Mouse (Mus musculus) kidney, adult 2 months (tissue): ENCODE measurements around the gene Nfe2l3. TPM values are rescaled to one million over a fixed set of nuclear protein-coding genes. Genes with fewer than 3 reads are reported as not detected.
"Not testable (repeated sequence)": the region's sequence is repeated elsewhere in the genome, so short reads cannot be mapped to it uniquely, and the experiment has no call there.

Experiments
- DNase-seq: peaks from one replicate; pipeline ENCODE4 v3.0.0; 2021
- H3K27ac ChIP-seq: fragments of 200-500 bp; 2 replicates; pipeline ENCODE4 v1.5.1; 2012; ENCODE audit warnings: low read depth, low read length, control low read depth, inconsistent platforms; ENCODE audit not compliant: insufficient read depth
- H3K27me3 ChIP-seq: fragments of 200-500 bp; replicated peaks from 2 replicates; pipeline ENCODE4 v1.6.1; 2012; ENCODE audit warnings: mild to moderate bottlenecking, moderate library complexity, low read length, inconsistent platforms; ENCODE audit not compliant: control insufficient read depth, insufficient read depth
- H3K36me3 ChIP-seq: fragments of 200-500 bp; 2 replicates; pipeline ENCODE4 v1.6.1; 2012; ENCODE audit warnings: mild to moderate bottlenecking, moderate library complexity, low read length, inconsistent platforms; ENCODE audit not compliant: control insufficient read depth, insufficient read depth
- H3K4me1 ChIP-seq: fragments of 200-500 bp; 2 replicates; pipeline ENCODE4 v1.6.1; 2011; ENCODE audit warnings: low read length; ENCODE audit not compliant: control insufficient read depth, insufficient read depth
- H3K4me3 ChIP-seq: fragments of 200-500 bp; 2 replicates; pipeline ENCODE4 v1.5.1; 2011; ENCODE audit warnings: mild to moderate bottlenecking, low read depth, low read length, control low read depth; ENCODE audit not compliant: insufficient read depth
- CTCF ChIP-seq: fragments of 200-500 bp; conservative IDR thresholded peaks from 2 replicates; pipeline ENCODE4 v1.5.1; 2011; ENCODE audit warnings: low read depth, mild to moderate bottlenecking, control low read depth, low read length, moderate library complexity, mixed read lengths; ENCODE audit not compliant: insufficient read depth, insufficient read length
- POLR2A ChIP-seq: fragments of 200-500 bp; IDR thresholded peaks from one replicate; pipeline ENCODE4 v1.6.1; 2011; ENCODE audit warnings: low read depth, low read length, control low read depth
- WGBS: fragments of 180-500 bp; shearing (Covaris S2); methylation state at CpG from one replicate; pipeline ENCODE4 v1.1.7; 2018; 5-methylcytosine and 5-hydroxymethylcytosine counted together
- polyA plus RNA-seq: library from polyadenylated mRNA; depleted of rRNA; stranded (reverse); fragments of >200 nt; gene quantifications from 2 replicates; pipeline ENCODE4 v1.2.3, GENCODE M21; 2012; rRNA removed

The Nfe2l3 gene
- polyA plus RNA-seq = 0.75 and 1.3 TPM in 2 replicates

DNA sequence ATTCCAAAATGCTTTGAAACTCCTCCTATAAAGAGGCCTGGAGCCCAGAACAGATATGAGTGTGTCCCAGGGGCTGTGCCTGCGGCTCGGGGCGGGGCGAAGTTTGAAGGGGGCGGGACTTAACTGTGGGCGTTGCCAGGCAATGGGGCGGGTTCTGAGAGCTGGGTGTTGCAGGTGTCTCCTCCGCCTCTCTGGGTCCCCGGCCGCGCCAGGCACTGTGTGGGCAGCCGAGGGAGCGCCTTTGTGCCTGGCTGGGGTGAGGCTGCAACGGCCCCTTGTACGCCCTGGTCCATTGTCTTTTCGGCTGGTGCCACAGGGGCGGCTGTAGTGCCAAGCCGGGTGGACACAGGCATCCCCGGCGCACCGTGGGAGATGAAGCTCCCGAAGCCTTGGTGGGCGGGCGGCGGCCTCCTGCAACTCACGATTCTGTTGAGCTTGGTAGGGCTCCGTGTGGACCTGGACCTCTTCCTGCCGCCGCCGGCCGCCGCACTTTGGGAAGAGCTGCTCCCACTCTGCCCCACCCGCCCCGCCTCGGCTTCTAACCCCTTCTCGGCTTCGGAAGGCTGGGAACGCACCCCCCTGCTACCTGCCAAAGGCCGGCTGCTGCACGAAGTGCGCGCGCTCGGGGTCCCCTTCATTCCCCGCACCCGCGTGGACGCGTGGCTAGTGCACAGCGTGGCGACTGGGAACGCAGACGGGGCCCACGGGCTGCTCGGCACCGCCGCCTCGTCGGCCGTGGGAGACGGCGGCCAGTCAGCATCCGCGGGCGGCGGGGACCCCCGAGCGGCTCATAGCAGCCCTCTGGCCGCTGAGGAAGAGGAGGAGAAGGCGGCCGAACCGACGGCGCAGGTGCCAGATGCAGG lies at the start of gene Nfe2l3:
Nfe2l3 (plus strand) TSS at position 136 of the 863 bp plus-strand sequence.
- Histone ChIP-seq H3K4me3 (peak within 1 kb of the TSS; percentile 54), H3K27ac (no peak within 1 kb of the TSS), H3K4me1 (no peaks in the 10 kb centered on the region), H3K36me3 (no peaks in the 10 kb centered on the region), H3K27me3 (peaks cover 7% of the 10 kb centered on the region)
- 2% methylated on average over 74 of the region's 74 CpGs for WGBS
- peak; percentile 31 for DNase-seq
- TF ChIP-seq CTCF = no peak
- no peak for TF ChIP-seq POLR2A

GRCm38 (mm10) chr6:51383769-51384755 lies 48.4 kb upstream of the Nfe2l3 start:
- no peak overlapping the region for H3K4me3 ChIP-seq
- no peak for TF ChIP-seq POLR2A
- TF ChIP-seq CTCF = peak; percentile 79
- no peaks in the 10 kb centered on the region for H3K36me3 ChIP-seq
- H3K27ac ChIP-seq = no peak overlapping the region
- WGBS = 17% methylated on average over 26 of the region's 26 CpGs
- no peaks in the 10 kb centered on the region for H3K4me1 ChIP-seq
- H3K27me3 ChIP-seq = no peaks in the 10 kb centered on the region
- peak; percentile 88 for DNase-seq

- H3K27ac ChIP-seq = no peak overlapping the region
- 64% methylated on average over 11 of the region's 11 CpGs for WGBS
- H3K4me1 ChIP-seq = no peaks in the 10 kb centered on the region
- H3K4me3 ChIP-seq = no peak overlapping the region
- DNase-seq = no peak
- H3K36me3 ChIP-seq = no peaks in the 10 kb centered on the region
- no peaks in the 10 kb centered on the region for H3K27me3 ChIP-seq
- TF ChIP-seq CTCF = no peak
- TF ChIP-seq POLR2A = no peak
Observed at GRCm38 (mm10) chr6:51390505-51390904, 42.0 kb upstream of the Nfe2l3 start.

- no peak for TF ChIP-seq POLR2A
- TF ChIP-seq CTCF = no peak
- Histone ChIP-seq H3K4me1 (no peaks in the 10 kb centered on the region), H3K4me3 (no peak overlapping the region), H3K27ac (no peak overlapping the region), H3K27me3 (no peaks in the 10 kb centered on the region), H3K36me3 (no peaks in the 10 kb centered on the region)
- WGBS = 38% methylated on average over 13 of the region's 13 CpGs
- peak; percentile 24 for DNase-seq
Observed at GRCm38 (mm10) chr6:51391816-51392490, 40.5 kb upstream of the Nfe2l3 start.

DNA sequence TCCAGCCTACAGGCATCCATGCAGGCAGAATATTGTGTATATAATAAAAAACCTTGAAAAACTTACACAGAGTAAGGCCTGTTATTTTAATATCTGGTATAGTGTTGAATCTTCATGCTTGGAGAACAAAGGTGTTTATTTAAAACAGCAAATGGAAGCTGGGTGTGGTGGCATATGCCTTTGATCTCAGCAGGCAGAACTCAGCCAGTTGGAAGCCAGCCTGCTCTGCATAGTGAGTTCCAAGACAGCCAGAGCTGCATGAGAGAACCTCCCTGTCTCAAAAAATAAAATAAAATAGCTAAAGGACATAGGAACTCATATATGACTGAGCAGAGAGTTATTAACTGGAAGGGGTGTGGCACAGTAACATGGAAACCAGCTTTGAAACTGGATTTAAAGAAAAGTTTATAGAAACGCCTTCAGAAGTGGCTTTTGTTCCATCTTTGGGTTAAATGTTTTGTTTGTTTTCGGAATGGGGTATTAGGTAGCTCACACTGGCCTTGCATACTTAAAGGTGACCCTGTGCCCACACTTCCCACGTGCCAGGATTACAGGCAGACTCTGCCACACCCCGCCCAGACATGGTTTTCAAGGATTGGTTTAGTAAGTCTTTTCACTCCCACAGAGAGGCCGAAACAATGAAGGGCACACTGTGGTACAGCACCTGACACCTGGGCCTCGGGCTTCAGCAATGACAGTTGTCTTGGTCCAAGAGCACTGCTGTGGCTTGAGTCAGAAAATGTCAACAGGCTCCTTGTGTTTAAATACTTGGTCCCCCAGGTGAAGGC lies 38.9 kb upstream of the Nfe2l3 start:
- H3K4me3 ChIP-seq = no peak overlapping the region
- WGBS = 64% methylated on average over 6 of the region's 6 CpGs
- no peak for DNase-seq
- H3K36me3 ChIP-seq = no peaks in the 10 kb centered on the region
- H3K27ac ChIP-seq = no peak overlapping the region
- TF ChIP-seq POLR2A (no peak), CTCF (no peak)
- no peaks in the 10 kb centered on the region for H3K4me1 ChIP-seq
- no peaks in the 10 kb centered on the region for H3K27me3 ChIP-seq

DNA sequence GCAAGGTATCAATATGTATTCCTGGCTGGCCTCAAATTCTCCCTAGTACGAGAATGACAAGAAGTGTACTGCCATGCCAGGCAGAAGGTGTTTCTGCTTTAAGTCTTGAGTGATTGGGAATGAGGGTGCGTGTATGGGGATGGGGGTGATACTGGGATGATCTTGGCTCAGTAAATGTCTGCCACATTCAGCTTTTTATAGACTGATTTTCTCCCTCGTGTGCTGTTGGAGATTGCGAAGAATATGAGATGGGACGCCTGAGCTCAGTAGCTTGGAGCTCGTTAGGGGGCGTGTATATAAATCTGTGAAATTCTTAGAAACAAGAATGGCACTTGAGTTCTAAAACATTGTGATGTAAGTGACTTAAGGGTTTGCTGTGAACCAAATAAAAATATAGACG lies 38.1 kb upstream of the Nfe2l3 start:
- WGBS = 91% methylated on average over 8 of the region's 8 CpGs
- H3K27me3 ChIP-seq, H3K4me1 ChIP-seq, H3K36me3 ChIP-seq, DNase-seq, H3K27ac ChIP-seq, H3K4me3 ChIP-seq: not testable (repeated sequence)

DNA sequence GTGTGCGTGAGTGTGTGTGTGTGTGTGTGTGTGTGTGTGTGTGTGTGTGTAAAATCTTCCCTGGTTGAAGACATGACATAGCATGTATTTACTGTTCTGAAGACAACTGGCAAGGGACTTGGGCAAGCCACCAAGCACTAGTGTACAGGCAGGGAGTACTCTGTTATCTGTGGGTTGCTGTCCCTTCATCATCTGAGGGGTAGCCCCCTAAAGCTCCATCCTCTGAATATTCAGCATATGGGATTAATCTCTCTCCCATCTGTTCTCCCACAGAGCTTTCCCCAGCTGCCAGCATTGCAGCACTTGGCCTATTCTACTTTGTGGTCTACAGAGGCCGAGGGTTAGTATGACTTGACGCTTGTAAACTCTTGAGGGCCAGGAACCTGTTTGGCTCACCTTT lies 37.5 kb upstream of the Nfe2l3 start:
- 87% methylated on average over 3 of the region's 3 CpGs for WGBS
- not testable (repeated sequence) for DNase-seq

More for the DNA sequence above, 37.5 kb upstream of the Nfe2l3 start:
- not testable (repeated sequence) for H3K27ac ChIP-seq, H3K27me3 ChIP-seq, H3K36me3 ChIP-seq, H3K4me3 ChIP-seq, H3K4me1 ChIP-seq
